Mouse (Mus musculus) heart, embryonic 14.5 days (tissue): Measurements from ENCODE around the gene Agbl4. TPM values are rescaled to one million over a fixed set of nuclear protein-coding genes. Genes with fewer than 3 reads are reported as not detected.

ENCODE experiments used
- ATAC-seq: fragments of 200-750 bp; cut with Nextera tagmentation; 2 replicates; pipeline ENCODE4 v1.8.0; 2017; ENCODE audit warnings: low read depth, moderate TSS enrichment; ENCODE audit not compliant: insufficient number of reproducible peaks, insufficient read depth, low FRiP score
- H3K27ac ChIP-seq, 2 experiments: fragments of 200-500 bp in 1 of 2; fragments of 300-500 bp in 1 of 2; sonication (generic) in 1 of 2; replicated peaks in 1 of 2; 2 replicates each; pipeline ENCODE4 v1.5.1; 2012 to 2014; ENCODE audit warnings: low read depth in 2 of 2, low read length in 2 of 2, control low read depth in 1 of 2, mild to moderate bottlenecking in 1 of 2, mixed read lengths in 1 of 2; ENCODE audit not compliant: control insufficient read depth in 1 of 2, insufficient read depth in 1 of 2
- H3K27me3 ChIP-seq: fragments of 300-500 bp; sonication (generic); 2 replicates; pipeline ENCODE4 v1.6.1; 2014; ENCODE audit warnings: mild to moderate bottlenecking, low read length, control low read depth; ENCODE audit not compliant: control insufficient read depth, insufficient read depth
- H3K36me3 ChIP-seq: fragments of 300-500 bp; sonication (generic); 2 replicates; pipeline ENCODE4 v1.6.1; 2014; ENCODE audit warnings: mild to moderate bottlenecking, control low read depth, low read length, mixed read lengths; ENCODE audit not compliant: control insufficient read depth, insufficient read depth
- H3K4me1 ChIP-seq, 2 experiments: fragments of 200-500 bp in 1 of 2; fragments of 300-500 bp in 1 of 2; sonication (generic) in 1 of 2; 2 replicates each; pipeline ENCODE4 v1.6.1; 2012 to 2014; ENCODE audit warnings: low read length in 2 of 2, control low read depth in 1 of 2, mixed read lengths in 1 of 2; ENCODE audit not compliant: control insufficient read depth in 2 of 2, insufficient read depth in 2 of 2
- H3K4me2 ChIP-seq: fragments of 300-500 bp; sonication (generic); 2 replicates; pipeline ENCODE4 v1.6.1; 2014; ENCODE audit warnings: mild to moderate bottlenecking, low read length
- H3K4me3 ChIP-seq, 2 experiments: fragments of 200-500 bp in 1 of 2; fragments of 300-500 bp in 1 of 2; sonication (generic) in 1 of 2; 2 replicates each; pipeline ENCODE4 v1.5.1; 2012 to 2014; ENCODE audit warnings: low read length in 2 of 2, mild to moderate bottlenecking in 2 of 2, control low read depth in 1 of 2, low read depth in 1 of 2, moderate library complexity in 1 of 2; ENCODE audit not compliant: control insufficient read depth in 1 of 2, insufficient read depth in 1 of 2
- H3K9ac ChIP-seq: fragments of 300-500 bp; sonication (generic); 2 replicates; pipeline ENCODE4 v1.6.1; 2014; ENCODE audit warnings: mild to moderate bottlenecking, low read length
- H3K9me3 ChIP-seq: fragments of 300-500 bp; sonication (generic); 2 replicates; pipeline ENCODE4 v1.6.1; 2016; ENCODE audit warnings: low read length, control low read depth; ENCODE audit not compliant: control insufficient read depth
- WGBS: fragments of 180-500 bp; shearing (Covaris S2); extraction: QIAGEN DNeasy Blood & Tissue Kit; methylation state at CpG from one replicate; pipeline ENCODE4 v1.1.7; 2014; 5-methylcytosine and 5-hydroxymethylcytosine counted together
- polyA plus RNA-seq: library from polyadenylated mRNA; unstranded; fragments of >200 nt; fragmentation: Nextera tagmentation; extraction: Ambion mirVana; gene quantifications from 2 replicates; pipeline ENCODE4 v1.2.1, GENCODE M21; 2014

Gene Agbl4
- polyA plus RNA-seq, 1 experiment from 2014 or later, result 1.1 TPM

DNA sequence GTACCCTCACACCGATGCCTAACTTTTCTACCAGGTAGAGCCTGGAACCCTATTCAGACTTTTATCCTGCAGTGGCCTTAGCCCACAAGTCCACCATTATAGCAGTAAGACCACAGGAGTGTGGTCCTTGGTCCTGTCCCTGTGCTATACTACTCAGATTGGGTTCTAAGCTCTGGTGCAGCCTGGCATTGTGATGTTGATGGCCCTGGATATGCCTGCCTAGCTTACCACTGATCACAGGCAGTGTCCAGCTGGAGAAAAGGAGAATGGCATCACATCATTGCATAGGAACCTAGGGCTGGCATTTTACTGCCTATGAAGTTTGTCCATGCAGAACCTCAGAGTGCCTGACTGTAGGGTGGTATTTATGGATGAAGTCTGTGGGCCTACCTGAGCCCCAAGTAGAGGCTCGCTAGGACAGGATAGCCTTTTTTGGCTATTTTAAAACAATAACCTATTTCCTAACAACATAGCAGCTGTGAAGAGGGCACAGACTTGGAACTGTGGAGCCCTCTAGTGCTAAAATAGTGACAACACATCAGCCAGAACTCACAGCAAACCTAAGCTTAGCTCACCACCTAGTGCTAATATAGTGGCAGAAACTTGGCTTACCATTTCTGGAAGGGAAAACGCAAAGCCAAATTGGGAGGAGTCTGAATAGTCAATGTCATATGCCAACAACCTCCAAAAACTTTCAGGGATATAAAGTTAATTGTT is 911.3 kb downstream of the Agbl4 start:
- H3K9me3 ChIP-seq, result no peaks in the 10 kb centered on the region
- no peaks in the 10 kb centered on the region for H3K27me3 ChIP-seq
- no peak overlapping the region for H3K4me2 ChIP-seq
- H3K4me3 ChIP-seq, result no peak overlapping the region
- no peaks in the 10 kb centered on the region for H3K4me1 ChIP-seq
- H3K36me3 ChIP-seq, result no peaks in the 10 kb centered on the region
- no peak for ATAC-seq
- H3K27ac ChIP-seq, result no peak overlapping the region
- WGBS, result 53% methylated on average over 3 of the region's 3 CpGs
- H3K9ac ChIP-seq, result no peak overlapping the region

DNA sequence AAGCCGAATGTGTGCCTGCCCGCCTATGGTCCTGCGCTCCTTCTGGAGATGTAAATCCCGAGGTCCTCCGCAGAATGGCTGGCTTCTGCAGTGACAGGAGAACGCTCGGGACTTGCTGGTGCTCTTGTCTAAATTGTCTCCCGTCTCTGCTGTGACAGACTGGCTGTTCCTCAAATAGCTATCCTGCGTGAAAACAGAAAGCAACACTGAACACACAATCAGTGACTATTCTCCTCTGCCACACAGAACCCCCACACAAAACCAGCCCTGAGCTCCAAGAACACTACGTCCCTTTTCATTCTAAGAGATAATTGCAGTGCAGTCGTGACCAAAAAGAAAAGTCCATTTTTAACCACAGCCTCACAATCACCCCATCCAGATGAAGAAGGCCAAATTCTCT is 929.6 kb downstream of the Agbl4 start:
- 54% methylated on average over 11 of the region's 11 CpGs for WGBS
- H3K4me1 ChIP-seq, result no peaks in the 10 kb centered on the region
- H3K9ac ChIP-seq, result no peak overlapping the region; the same call in 1 of the 2 replicates
- no peaks in the 10 kb centered on the region for H3K36me3 ChIP-seq
- ATAC-seq, result no peak
- no peaks in the 10 kb centered on the region for H3K27me3 ChIP-seq
- H3K4me2 ChIP-seq, result no peak overlapping the region
- no peak overlapping the region for H3K27ac ChIP-seq
- H3K4me3 ChIP-seq, result no peak overlapping the region
- no peaks in the 10 kb centered on the region for H3K9me3 ChIP-seq

DNA sequence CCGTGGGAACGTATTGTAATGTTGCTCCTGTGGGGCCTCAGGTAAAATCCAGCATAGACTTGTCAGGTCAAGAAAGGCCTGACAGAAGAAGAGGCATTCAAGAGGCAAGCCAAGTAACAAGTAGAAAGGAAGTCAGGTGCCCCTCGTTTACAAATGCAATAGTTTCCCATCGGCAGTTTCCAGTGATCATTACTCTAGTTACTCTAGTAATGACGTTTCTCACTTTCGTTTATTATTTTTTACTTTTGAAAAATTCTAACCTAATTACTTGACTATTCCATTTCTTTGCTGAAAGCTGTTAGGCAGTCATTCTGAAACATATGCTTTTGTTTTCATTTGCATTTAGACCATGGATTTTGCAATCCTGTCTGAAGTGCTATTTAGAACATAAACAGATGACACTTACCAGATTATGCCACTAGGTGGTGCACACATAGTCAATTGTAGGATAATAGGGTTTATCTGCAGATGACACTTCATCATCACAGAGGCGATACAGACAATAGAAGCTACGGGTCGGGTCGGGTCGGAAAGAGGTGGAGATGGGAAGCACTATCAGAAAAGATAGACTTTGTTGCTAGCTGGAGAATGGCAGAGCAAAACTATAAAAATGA is 930.4 kb downstream of the Agbl4 start:
- H3K9ac ChIP-seq, result no peak overlapping the region
- H3K4me2 ChIP-seq, result no peak overlapping the region
- no peaks in the 10 kb centered on the region for H3K9me3 ChIP-seq
- H3K36me3 ChIP-seq, result no peaks in the 10 kb centered on the region
- no peak for ATAC-seq
- H3K4me3 ChIP-seq, result no peak overlapping the region
- H3K27me3 ChIP-seq, result no peaks in the 10 kb centered on the region
- no peak overlapping the region for H3K27ac ChIP-seq
- H3K4me1 ChIP-seq, result no peaks in the 10 kb centered on the region
- WGBS, result 54% methylated on average over 11 of the region's 11 CpGs

GRCm38 (mm10) chr4:111329501-111329900 is 932.0 kb downstream of the Agbl4 start:
- H3K4me1 ChIP-seq, result no peaks in the 10 kb centered on the region
- 88% methylated on average over 4 of the region's 4 CpGs for WGBS
- no peaks in the 10 kb centered on the region for H3K27me3 ChIP-seq
- H3K27ac ChIP-seq, result no peak overlapping the region
- no peak overlapping the region for H3K4me2 ChIP-seq
- no peak for ATAC-seq
- no peaks in the 10 kb centered on the region for H3K9me3 ChIP-seq
- H3K9ac ChIP-seq, result no peak overlapping the region
- no peak overlapping the region for H3K4me3 ChIP-seq
- no peaks in the 10 kb centered on the region for H3K36me3 ChIP-seq

- Histone ChIP-seq H3K9me3 (no peaks in the 10 kb centered on the region), H3K9ac (no peak overlapping the region), H3K27ac (no peak overlapping the region), H3K4me1 (no peaks in the 10 kb centered on the region), H3K4me2 (no peak overlapping the region), H3K36me3 (no peaks in the 10 kb centered on the region), H3K4me3 (no peak overlapping the region), H3K27me3 (no peaks in the 10 kb centered on the region)
- WGBS, result 50% methylated on average over 4 of the region's 4 CpGs
- no peak for ATAC-seq
These were observed 935.4 kb downstream of the Agbl4 start for GRCm38 (mm10) chr4:111332864-111333263.

- no peak for ATAC-seq
- Histone ChIP-seq H3K4me2 (no peak overlapping the region), H3K9me3 (no peaks in the 10 kb centered on the region), H3K9ac (no peak overlapping the region), H3K27ac (no peak overlapping the region), H3K4me1 (no peaks in the 10 kb centered on the region), H3K36me3 (no peaks in the 10 kb centered on the region), H3K4me3 (no peak overlapping the region), H3K27me3 (no peaks in the 10 kb centered on the region)
- 72% methylated on average over 4 of the region's 4 CpGs for WGBS
These were observed 952.5 kb downstream of the Agbl4 start for GRCm38 (mm10) chr4:111349965-111350364.

- no peak overlapping the region for H3K4me2 ChIP-seq
- no peak overlapping the region for H3K27ac ChIP-seq
- H3K4me1 ChIP-seq, result no peaks in the 10 kb centered on the region
- H3K27me3 ChIP-seq, result no peaks in the 10 kb centered on the region
- ATAC-seq, result no peak
- no peaks in the 10 kb centered on the region for H3K9me3 ChIP-seq
- 54% methylated on average over 6 of the region's 6 CpGs for WGBS
- H3K36me3 ChIP-seq, result no peaks in the 10 kb centered on the region
- no peak overlapping the region for H3K4me3 ChIP-seq
- no peak overlapping the region for H3K9ac ChIP-seq
These were observed 953.4 kb downstream of the Agbl4 start for GRCm38 (mm10) chr4:111350615-111351525.
